Mouse (Mus musculus) hindbrain, embryonic 12.5 days (tissue): ENCODE measurements around the gene Prmt2. TPM values are rescaled to one million over a fixed set of nuclear protein-coding genes. Genes with fewer than 3 reads are reported as not detected.

Experiments
- ATAC-seq: fragments of 200-750 bp; cut with Nextera tagmentation; 2 replicates; pipeline ENCODE4 v1.8.0; 2017; ENCODE audit warnings: moderate TSS enrichment; ENCODE audit not compliant: low FRiP score
- H3K27ac ChIP-seq: fragments of 300-500 bp; sonication (generic); 2 replicates; pipeline ENCODE4 v1.5.1; 2016; ENCODE audit warnings: mild to moderate bottlenecking
- H3K27me3 ChIP-seq: fragments of 300-500 bp; sonication (generic); 2 replicates; pipeline ENCODE4 v1.6.1; 2016; ENCODE audit warnings: mild to moderate bottlenecking
- H3K36me3 ChIP-seq: fragments of 300-500 bp; sonication (generic); 2 replicates; pipeline ENCODE4 v1.6.1; 2016; ENCODE audit warnings: mild to moderate bottlenecking
- H3K4me1 ChIP-seq: fragments of 300-500 bp; sonication (generic); 2 replicates; pipeline ENCODE4 v1.6.1; 2016
- H3K4me2 ChIP-seq: fragments of 300-500 bp; sonication (generic); replicated peaks from 2 replicates; pipeline ENCODE4 v1.6.1; 2016; ENCODE audit warnings: mild to moderate bottlenecking
- H3K4me3 ChIP-seq: fragments of 300-500 bp; sonication (generic); 2 replicates; pipeline ENCODE4 v1.5.1; 2016; ENCODE audit warnings: mild to moderate bottlenecking
- H3K9ac ChIP-seq: fragments of 300-500 bp; sonication (generic); 2 replicates; pipeline ENCODE4 v1.6.1; 2016; ENCODE audit warnings: mild to moderate bottlenecking, moderate library complexity
- H3K9me3 ChIP-seq: fragments of 300-500 bp; sonication (generic); replicated peaks from 2 replicates; pipeline ENCODE4 v1.6.1; 2016; ENCODE audit warnings: mild to moderate bottlenecking
- WGBS: fragments of 180-500 bp; shearing (Covaris S2); methylation state at CpG from one replicate; pipeline ENCODE4 v1.1.7; 2016; 5-methylcytosine and 5-hydroxymethylcytosine counted together
- polyA plus RNA-seq: library from polyadenylated mRNA; unstranded; fragments of >200 nt; fragmentation: Nextera tagmentation; extraction: Ambion mirVana; gene quantifications from 2 replicates; pipeline ENCODE4 v1.2.1, GENCODE M21; 2016

Gene Prmt2
- polyA plus RNA-seq, 1 experiment from 2014 or later, result 137 TPM

DNA sequence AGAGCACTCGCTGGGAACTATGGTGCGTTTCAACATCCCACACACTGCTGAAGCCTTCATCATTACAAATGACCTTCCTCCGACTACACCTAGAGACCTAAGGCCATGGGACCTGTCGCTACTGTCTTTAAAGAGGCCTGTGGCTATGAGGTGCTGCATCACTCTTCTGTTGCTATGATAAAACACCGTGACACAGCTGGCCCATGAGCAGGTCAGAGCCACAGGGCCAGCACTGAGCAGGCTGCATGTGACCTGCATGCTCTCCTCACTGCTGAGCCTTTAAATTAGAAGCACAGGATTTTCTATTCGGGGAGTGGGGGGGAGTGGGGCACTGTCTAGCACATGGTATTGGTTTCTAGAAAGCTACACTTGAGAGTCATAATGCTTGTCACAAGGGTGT is 25.5 kb downstream of the Prmt2 start:
- no peak overlapping the region for H3K27ac ChIP-seq
- no peak overlapping the region for H3K4me3 ChIP-seq
- H3K36me3 ChIP-seq, result peaks cover 90% of the 10 kb centered on the region
- 93% methylated on average over 6 of the region's 6 CpGs for WGBS
- no peak overlapping the region for H3K4me2 ChIP-seq
- H3K27me3 ChIP-seq, result no peaks in the 10 kb centered on the region
- peaks cover 18% of the 10 kb centered on the region; the same call in 1 of the 2 replicates for H3K9me3 ChIP-seq
- no peak for ATAC-seq
- H3K4me1 ChIP-seq, result no peaks in the 10 kb centered on the region
- no peak overlapping the region for H3K9ac ChIP-seq

DNA sequence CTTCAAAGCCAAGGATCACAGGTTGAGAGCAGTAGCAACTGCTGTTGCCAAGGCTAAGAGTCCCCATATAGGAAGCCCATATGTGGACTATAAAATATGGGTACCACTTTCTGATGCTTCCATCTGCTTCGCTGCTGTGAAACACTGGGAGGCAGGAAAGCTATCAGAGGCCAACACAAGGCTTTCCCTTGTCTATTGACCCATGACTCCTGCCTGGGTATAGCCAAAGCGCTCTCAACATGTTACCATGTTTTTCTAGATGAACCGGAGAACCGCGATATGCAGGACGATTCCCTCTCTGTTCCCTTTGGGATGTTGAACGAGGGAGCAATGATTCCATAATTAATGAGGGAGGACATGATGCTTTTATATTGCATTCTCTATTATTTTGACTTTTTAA is 26.9 kb downstream of the Prmt2 start:
- Histone ChIP-seq H3K27me3 (no peaks in the 10 kb centered on the region), H3K36me3 (peaks cover 85% of the 10 kb centered on the region), H3K9ac (no peak overlapping the region), H3K4me3 (no peak overlapping the region), H3K27ac (no peak overlapping the region), H3K4me2 (no peak overlapping the region), H3K4me1 (no peaks in the 10 kb centered on the region), H3K9me3 (peaks cover 17% of the 10 kb centered on the region; the same call in 1 of the 2 replicates)
- 95% methylated on average over 7 of the region's 7 CpGs for WGBS
- ATAC-seq, result no peak

DNA sequence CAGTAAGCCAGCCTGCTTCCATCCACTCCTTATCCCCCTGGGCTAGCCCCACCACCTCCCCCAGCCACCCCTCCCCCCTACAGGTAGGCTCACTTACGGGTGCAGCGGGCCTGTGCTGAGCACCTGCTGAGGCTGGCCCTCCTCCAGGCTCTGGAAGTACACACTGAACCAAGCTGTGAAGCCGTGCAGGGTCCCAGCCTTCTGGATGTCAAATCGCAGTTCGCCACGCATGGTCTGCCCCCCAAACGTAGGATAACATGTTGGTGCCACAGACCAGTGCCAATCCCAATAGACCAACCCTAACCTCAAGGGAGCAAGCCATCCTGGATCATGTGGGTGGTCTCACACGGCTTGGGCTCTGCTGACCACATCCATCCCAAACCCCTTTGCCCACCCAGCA is 28.4 kb downstream of the Prmt2 start:
- Histone ChIP-seq H3K36me3 (peaks cover 69% of the 10 kb centered on the region), H3K27me3 (no peaks in the 10 kb centered on the region)

DNA sequence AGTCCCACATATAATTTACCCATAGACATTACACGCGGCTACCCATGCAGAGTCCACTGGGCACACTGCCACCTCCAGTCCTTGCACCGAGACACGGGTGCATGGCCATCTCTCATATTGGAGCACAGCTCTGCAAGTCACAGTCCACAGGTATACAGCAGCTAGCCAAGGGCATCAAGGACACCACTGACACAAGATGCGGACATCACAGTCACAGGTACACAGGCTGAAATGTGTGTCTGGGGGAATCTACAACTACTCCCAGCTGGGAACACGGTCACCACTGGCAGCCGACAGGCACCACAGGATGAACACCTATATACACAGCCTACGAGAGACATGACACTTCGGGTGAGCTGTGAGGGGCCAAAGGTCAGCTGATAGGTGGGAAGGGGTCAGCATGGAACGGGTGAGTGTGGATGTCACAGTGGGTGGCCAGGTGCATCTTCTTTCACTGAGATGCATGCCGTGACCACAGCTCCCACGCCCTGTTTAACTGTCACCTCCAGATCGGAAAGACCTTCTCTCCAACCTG is 30.3 kb downstream of the Prmt2 start:
- H3K36me3 ChIP-seq, result peaks cover 50% of the 10 kb centered on the region
- WGBS, result 92% methylated on average over 13 of the region's 13 CpGs
- no peak overlapping the region for H3K4me2 ChIP-seq
- no peak for ATAC-seq
- no peak overlapping the region for H3K27ac ChIP-seq
- H3K4me1 ChIP-seq, result no peaks in the 10 kb centered on the region
- no peak overlapping the region for H3K4me3 ChIP-seq
- H3K27me3 ChIP-seq, result no peaks in the 10 kb centered on the region
- no peaks in the 10 kb centered on the region for H3K9me3 ChIP-seq
- H3K9ac ChIP-seq, result no peak overlapping the region

More for the DNA sequence above, 28.4 kb downstream of the Prmt2 start:
- 93% methylated on average over 8 of the region's 8 CpGs for WGBS
- Histone ChIP-seq H3K4me1 (no peaks in the 10 kb centered on the region), H3K4me3 (no peak overlapping the region), H3K9me3 (peaks cover 1% of the 10 kb centered on the region; the same call in 1 of the 2 replicates), H3K9ac (no peak overlapping the region), H3K27ac (no peak overlapping the region), H3K4me2 (no peak overlapping the region)
- no peak for ATAC-seq

DNA sequence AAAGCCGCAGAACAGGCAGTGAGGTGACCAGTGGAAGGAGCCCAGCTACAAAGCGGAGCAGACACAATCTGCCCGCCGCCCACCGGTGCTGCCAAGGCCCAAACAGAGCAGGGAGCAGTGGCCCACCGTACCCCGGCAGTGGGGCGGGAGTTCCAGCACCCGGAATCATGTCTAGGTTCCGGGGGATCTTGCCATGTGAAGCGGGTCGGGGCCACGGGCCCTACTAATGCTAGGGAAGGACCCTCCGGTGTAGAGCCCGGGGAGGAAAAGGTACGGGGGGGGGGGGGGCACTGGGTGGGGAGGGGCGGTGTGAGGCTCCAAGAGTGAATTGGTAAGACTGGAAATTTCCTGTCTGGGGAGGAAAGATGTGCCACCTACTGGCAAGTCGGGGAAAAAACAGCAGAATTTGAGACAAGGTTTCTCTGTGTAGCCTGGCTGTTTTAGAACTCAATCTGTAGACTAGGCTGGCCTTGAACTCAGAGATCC is 33.8 kb downstream of the Prmt2 start:
- no peaks in the 10 kb centered on the region for H3K9me3 ChIP-seq
- peak; percentile 16; the same call in 1 of the 2 replicates for ATAC-seq
- peak overlapping the region; percentile 53 for H3K4me2 ChIP-seq
- no peaks in the 10 kb centered on the region for H3K27me3 ChIP-seq
- H3K36me3 ChIP-seq, result peaks cover 24% of the 10 kb centered on the region
- H3K27ac ChIP-seq, result no peak overlapping the region
- peak overlapping the region; percentile 51 for H3K9ac ChIP-seq
- H3K4me1 ChIP-seq, result no peaks in the 10 kb centered on the region
- WGBS, result 19% methylated on average over 17 of the region's 18 CpGs
- H3K4me3 ChIP-seq, result peak overlapping the region; percentile 33

DNA sequence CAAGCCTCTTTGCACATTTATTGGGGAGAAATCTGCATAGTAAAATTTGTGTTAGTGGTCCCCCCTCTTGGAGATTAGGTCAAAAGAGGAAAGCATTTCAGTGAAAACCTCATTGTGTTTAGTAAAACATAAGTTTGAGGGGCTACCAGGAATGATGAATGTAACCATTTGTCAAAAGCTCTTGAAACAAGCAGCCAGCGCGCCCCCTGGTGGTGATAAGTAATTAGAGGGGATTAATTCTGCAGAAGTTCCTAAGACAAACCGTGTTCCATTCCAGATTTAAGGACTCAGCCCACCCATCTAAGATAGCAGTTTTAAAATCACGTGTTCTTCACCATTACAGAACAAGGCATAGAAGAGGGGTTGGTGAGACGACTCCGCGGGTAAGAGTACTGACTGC is 35.7 kb downstream of the Prmt2 start:
- Histone ChIP-seq H3K9me3 (no peaks in the 10 kb centered on the region), H3K4me2 (no peak overlapping the region), H3K4me1 (no peaks in the 10 kb centered on the region), H3K27ac (no peak overlapping the region), H3K27me3 (no peaks in the 10 kb centered on the region), H3K9ac (no peak overlapping the region), H3K36me3 (peaks cover 7% of the 10 kb centered on the region), H3K4me3 (no peak overlapping the region)
- no peak for ATAC-seq
- WGBS, result 23% methylated on average over 7 of the region's 7 CpGs

DNA sequence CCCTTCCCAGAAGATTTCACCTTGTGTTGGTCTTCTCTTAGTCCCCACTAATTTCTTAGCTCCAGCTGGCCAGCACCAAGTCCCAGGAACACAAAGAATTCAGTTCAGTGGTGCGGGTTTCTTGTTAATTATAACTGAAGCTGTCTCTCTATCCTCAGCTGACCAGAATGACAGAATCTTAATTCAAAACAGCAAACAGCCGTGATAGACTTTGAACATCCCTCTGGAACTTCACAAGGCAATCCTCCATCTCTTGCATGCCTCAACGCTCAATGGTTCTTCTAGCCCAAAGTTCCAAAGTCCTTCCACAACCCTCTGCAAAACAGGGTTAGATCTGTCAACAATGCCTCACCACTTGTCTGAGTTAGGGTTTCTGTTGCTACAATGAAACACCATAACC is 36.2 kb downstream of the Prmt2 start:
- Histone ChIP-seq H3K27me3 (no peaks in the 10 kb centered on the region), H3K27ac (no peak overlapping the region), H3K36me3 (peaks cover under 1% of the 10 kb centered on the region), H3K9me3 (no peaks in the 10 kb centered on the region), H3K9ac (no peak overlapping the region), H3K4me3 (no peak overlapping the region), H3K4me1 (no peaks in the 10 kb centered on the region), H3K4me2 (no peak overlapping the region)
- no peak for ATAC-seq
- WGBS, result 89% methylated on average over 3 of the region's 3 CpGs

DNA sequence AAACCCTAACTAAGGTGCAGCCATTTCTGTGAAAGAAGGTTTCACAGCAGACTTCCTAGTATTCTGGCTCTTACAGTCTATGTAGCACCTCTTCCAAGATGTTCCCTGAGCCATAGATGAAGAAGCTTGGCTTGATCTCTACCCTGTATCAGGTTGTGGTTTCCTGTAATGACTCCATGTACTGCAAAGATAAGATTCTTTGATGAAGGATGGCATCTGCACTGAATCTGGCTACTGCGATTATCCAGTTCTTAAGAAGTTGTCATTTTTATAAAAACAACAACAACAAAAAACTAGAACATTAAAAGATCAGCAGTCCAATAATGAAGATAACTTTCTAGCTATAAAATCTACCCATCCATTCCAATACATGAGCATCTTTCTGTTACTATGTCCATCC is 49.7 kb downstream of the Prmt2 start:
- ATAC-seq, result no peak
- no peaks in the 10 kb centered on the region for H3K4me1 ChIP-seq
- H3K36me3 ChIP-seq, result no peaks in the 10 kb centered on the region
- no peak overlapping the region for H3K9ac ChIP-seq
- 89% methylated on average over 1 of the region's 1 CpGs for WGBS
- H3K27me3 ChIP-seq, result no peaks in the 10 kb centered on the region
- no peak overlapping the region for H3K4me3 ChIP-seq
- H3K4me2 ChIP-seq, result no peak overlapping the region
- H3K9me3 ChIP-seq, result no peaks in the 10 kb centered on the region
- no peak overlapping the region for H3K27ac ChIP-seq

DNA sequence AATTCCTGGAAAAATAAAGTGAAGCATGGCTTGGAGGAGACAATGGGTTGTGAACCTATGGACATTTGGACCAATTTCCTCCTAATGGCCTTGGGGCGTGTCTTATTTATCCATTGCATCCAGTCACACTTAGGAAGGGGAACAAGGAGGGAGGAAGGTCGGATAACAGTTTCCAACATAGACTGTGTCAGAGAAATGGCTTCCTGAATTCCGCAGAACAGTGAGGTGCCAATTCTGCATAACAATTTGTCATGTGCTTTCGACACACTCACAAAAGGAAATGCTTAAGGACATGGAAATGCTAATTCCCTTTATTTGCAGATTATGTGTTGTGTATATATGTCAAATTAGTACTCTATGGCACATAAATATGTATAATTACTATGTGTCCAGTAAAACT is 52.4 kb downstream of the Prmt2 start:
- Histone ChIP-seq H3K27ac (no peak overlapping the region), H3K27me3 (no peaks in the 10 kb centered on the region), H3K9me3 (no peaks in the 10 kb centered on the region), H3K4me1 (no peaks in the 10 kb centered on the region), H3K9ac (no peak overlapping the region), H3K36me3 (no peaks in the 10 kb centered on the region), H3K4me3 (no peak overlapping the region), H3K4me2 (no peak overlapping the region)
- no peak for ATAC-seq
- WGBS, result 88% methylated on average over 4 of the region's 4 CpGs

DNA sequence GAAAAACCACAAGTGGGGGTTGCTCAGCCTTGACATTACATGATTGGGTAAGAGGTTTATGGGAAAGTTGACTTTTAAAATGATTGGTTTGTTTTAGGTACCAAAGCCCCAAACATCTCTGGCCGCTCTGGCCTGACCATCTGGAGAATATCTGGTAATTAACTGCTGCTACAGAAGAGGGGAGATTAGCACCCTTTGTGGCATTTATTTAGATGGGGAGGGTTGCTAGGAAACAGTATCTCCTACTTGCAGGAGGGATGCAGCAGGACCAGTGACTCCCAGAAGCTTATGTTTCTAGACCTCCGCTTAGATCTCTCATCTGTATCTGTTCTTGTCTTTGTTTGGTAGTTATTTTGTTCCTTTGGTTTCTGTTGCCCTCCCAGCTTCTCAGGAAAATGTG is 62.8 kb downstream of the Prmt2 start:
- H3K4me2 ChIP-seq, result no peak overlapping the region
- no peak overlapping the region for H3K4me3 ChIP-seq
- no peak overlapping the region for H3K27ac ChIP-seq
- WGBS, result 64% methylated on average over 2 of the region's 2 CpGs
- no peak overlapping the region for H3K9ac ChIP-seq
- H3K36me3 ChIP-seq, result no peaks in the 10 kb centered on the region
- no peak for ATAC-seq
- no peaks in the 10 kb centered on the region for H3K27me3 ChIP-seq
- H3K4me1 ChIP-seq, result no peaks in the 10 kb centered on the region
- no peaks in the 10 kb centered on the region for H3K9me3 ChIP-seq

DNA sequence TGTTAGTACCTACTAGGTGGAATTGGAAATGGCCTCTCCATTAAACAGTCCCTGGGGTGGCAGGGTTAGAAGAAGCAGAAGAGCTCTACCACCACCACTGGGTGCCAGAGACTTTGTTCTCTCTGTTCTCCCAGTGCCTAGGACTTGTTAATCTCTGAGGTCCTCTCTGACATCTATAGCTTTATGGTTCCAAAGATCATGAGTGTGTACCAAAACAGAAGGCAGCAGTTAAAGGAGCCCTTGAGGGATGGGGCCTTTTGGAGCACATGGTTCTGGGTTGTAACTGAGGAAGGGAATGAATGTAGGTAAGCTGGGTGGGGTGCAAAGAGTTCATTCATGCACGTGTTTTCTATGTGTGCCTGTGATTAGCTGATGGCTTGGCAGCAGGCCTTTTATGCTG is 79.7 kb downstream of the Prmt2 start:
- 90% methylated on average over 1 of the region's 1 CpGs for WGBS

DNA sequence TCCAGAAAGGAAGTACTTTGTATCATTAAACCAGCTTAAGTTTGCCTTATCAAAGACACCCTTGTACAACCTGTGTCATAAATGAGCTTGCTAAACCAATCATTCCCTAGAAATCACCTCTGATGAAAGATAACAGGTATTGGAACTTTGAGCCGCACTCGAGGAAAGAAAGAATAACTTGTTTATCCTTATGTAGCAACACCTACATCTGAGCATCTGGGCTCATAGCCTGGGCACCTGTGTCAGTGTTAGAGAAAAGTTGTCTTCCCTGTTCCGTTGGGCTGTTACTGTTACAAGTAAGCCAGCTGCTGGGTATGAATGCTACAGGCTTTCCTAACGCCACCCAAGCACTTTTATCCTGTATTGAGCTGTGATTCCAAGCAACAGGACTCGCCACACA is 80.1 kb downstream of the Prmt2 start:
- ATAC-seq, result no peak

More for the DNA sequence above, 79.7 kb downstream of the Prmt2 start:
- no peak overlapping the region for H3K27ac ChIP-seq
- no peak overlapping the region for H3K9ac ChIP-seq
- no peaks in the 10 kb centered on the region for H3K36me3 ChIP-seq
- H3K4me1 ChIP-seq, result no peaks in the 10 kb centered on the region
- H3K4me2 ChIP-seq, result no peak overlapping the region
- H3K27me3 ChIP-seq, result no peaks in the 10 kb centered on the region
- no peaks in the 10 kb centered on the region for H3K9me3 ChIP-seq
- ATAC-seq, result no peak
- no peak overlapping the region for H3K4me3 ChIP-seq

More for the DNA sequence above, 80.1 kb downstream of the Prmt2 start:
- Histone ChIP-seq H3K27ac (no peak overlapping the region), H3K4me1 (no peaks in the 10 kb centered on the region), H3K27me3 (no peaks in the 10 kb centered on the region), H3K4me2 (no peak overlapping the region), H3K36me3 (no peaks in the 10 kb centered on the region), H3K4me3 (no peak overlapping the region), H3K9ac (no peak overlapping the region), H3K9me3 (no peaks in the 10 kb centered on the region)
- 83% methylated on average over 5 of the region's 5 CpGs for WGBS
